ENCODE assay signal across 20 mouse cellular contexts in genomic region chr7:138472371-138472770, GRCm38 (mm10).
A peak's percentile ranks its signal among the peaks of the same experiment; 100 is the strongest.
DNase-seq lines count a peak whose midpoint lies in the region; ATAC-seq lines count a peak whose summit lies in the region.
"Had no signal": no experiment of that assay in that cellular context is flagged by ENCODE, and none has a peak within 500 bp of the region (broad histone marks: within the 10 kb centered on the region; RNA-seq: fewer than 3 reads in every experiment).

No protein-coding gene starts in this region.

- H3K9me3 ChIP-seq in heart, embryonic 10.5 days = no peaks in the 10 kb centered on the region
- H3K9me3 ChIP-seq in heart, embryonic 11.5 days (replicated peaks; ENCODE audit: control insufficient read depth, low read length) = no peaks in the 10 kb centered on the region
- no peaks in the 10 kb centered on the region for H3K9me3 ChIP-seq in midbrain, embryonic 11.5 days (ENCODE audit: control insufficient read depth, low read length)
- H3K9me3 ChIP-seq in midbrain, embryonic 10.5 days (replicated peaks) = no peaks in the 10 kb centered on the region
- H3K9me3 ChIP-seq: embryonic facial prominence, embryonic 13.5 days; embryonic facial prominence, embryonic 15.5 days; forebrain, embryonic 10.5 days; forebrain, embryonic 12.5 days had no signal

- no peak overlapping the region for H3K4me3 ChIP-seq in heart, embryonic 10.5 days
- no peak overlapping the region for H3K4me3 ChIP-seq in heart, embryonic 11.5 days (ENCODE audit: low read depth, low read length)
- H3K4me3 ChIP-seq in midbrain, embryonic 11.5 days (ENCODE audit: low read depth, low read length) = no peak overlapping the region
- H3K4me3 ChIP-seq in midbrain, embryonic 10.5 days = no peak overlapping the region
- H3K4me3 ChIP-seq: embryonic facial prominence, embryonic 13.5 days; embryonic facial prominence, embryonic 15.5 days; erythroblast, embryonic 14.5 days; forebrain, embryonic 10.5 days; forebrain, embryonic 12.5 days had no signal

- H3K4me1 ChIP-seq in heart, embryonic 10.5 days = peaks cover 7% of the 10 kb centered on the region; the same call in 1 of the 2 replicates
- H3K4me1 ChIP-seq in heart, embryonic 11.5 days (ENCODE audit: control insufficient read depth, insufficient read depth, low read length) = no peaks in the 10 kb centered on the region
- no peaks in the 10 kb centered on the region for H3K4me1 ChIP-seq in midbrain, embryonic 11.5 days (ENCODE audit: control insufficient read depth, insufficient read depth, low read length)
- H3K4me1 ChIP-seq in midbrain, embryonic 10.5 days = no peaks in the 10 kb centered on the region
- H3K4me1 ChIP-seq: embryonic facial prominence, embryonic 13.5 days; embryonic facial prominence, embryonic 15.5 days; forebrain, embryonic 10.5 days; forebrain, embryonic 12.5 days had no signal

- 83% methylated on average over 5 of the region's 5 CpGs for WGBS in heart, embryonic 10.5 days
- WGBS in heart, embryonic 11.5 days (ENCODE audit: insufficient replicate concordance) = 80% methylated on average over 5 of the region's 5 CpGs
- WGBS in midbrain, embryonic 11.5 days = 86% methylated on average over 5 of the region's 5 CpGs
- WGBS in midbrain, embryonic 10.5 days = 89% methylated on average over 5 of the region's 5 CpGs

- peak; percentile 55 for DNase-seq in heart, embryonic 10.5 days (ENCODE audit: low spot score)
- peak; percentile 51 for DNase-seq in kidney, adult 9 months
- no peak for DNase-seq in kidney, postnatal 10 days
- DNase-seq in midbrain, embryonic 11.5 days (ENCODE audit: low spot score, missing footprints) = peak; percentile 72
- no peak for DNase-seq in midbrain, embryonic 10.5 days (ENCODE audit: low spot score)
- DNase-seq: adrenal gland, adult 2 months; adrenal gland, postnatal 10 days; adrenal gland, postnatal 25 days; cerebellum, adult 11 months; cerebellum, adult 18-20 months; cerebellum, adult 8-10 months; cerebellum, adult 9-11 months; embryo, embryonic 11 days had no signal

- no peaks in the 10 kb centered on the region for H3K27me3 ChIP-seq in heart, embryonic 10.5 days (ENCODE audit: insufficient read depth, poor library complexity, severe bottlenecking)
- no peaks in the 10 kb centered on the region for H3K27me3 ChIP-seq in heart, embryonic 11.5 days (ENCODE audit: control insufficient read depth, insufficient read depth, low read length)
- no peaks in the 10 kb centered on the region for H3K27me3 ChIP-seq in midbrain, embryonic 11.5 days (ENCODE audit: control insufficient read depth, insufficient read depth, low read length)
- H3K27me3 ChIP-seq in midbrain, embryonic 10.5 days (ENCODE audit: low read depth, poor library complexity, severe bottlenecking) = no peaks in the 10 kb centered on the region
- H3K27me3 ChIP-seq: embryonic facial prominence, embryonic 13.5 days; embryonic facial prominence, embryonic 15.5 days; forebrain, embryonic 12.5 days had no signal

- no peak overlapping the region for H3K27ac ChIP-seq in heart, embryonic 10.5 days
- H3K27ac ChIP-seq in heart, embryonic 11.5 days (ENCODE audit: low read depth, low read length) = no peak overlapping the region
- H3K27ac ChIP-seq in midbrain, embryonic 11.5 days (ENCODE audit: low read depth, low read length) = no peak overlapping the region
- no peak overlapping the region for H3K27ac ChIP-seq in midbrain, embryonic 10.5 days (replicated peaks)
- H3K27ac ChIP-seq: embryonic facial prominence, embryonic 13.5 days; embryonic facial prominence, embryonic 15.5 days; forebrain, embryonic 10.5 days; forebrain, embryonic 12.5 days had no signal

- ATAC-seq in heart, embryonic 11.5 days (replicated peaks; ENCODE audit: insufficient number of reproducible peaks, low FRiP score, low TSS enrichment) = no peak
- ATAC-seq in midbrain, embryonic 11.5 days (ENCODE audit: low FRiP score) = no peak
- ATAC-seq: forebrain, embryonic 14.5 days had no signal

- no peaks in the 10 kb centered on the region for H3K36me3 ChIP-seq in heart, embryonic 10.5 days
- H3K36me3 ChIP-seq in heart, embryonic 11.5 days (ENCODE audit: control insufficient read depth, insufficient read depth, low read length) = no peaks in the 10 kb centered on the region
- no peaks in the 10 kb centered on the region for H3K36me3 ChIP-seq in midbrain, embryonic 11.5 days (ENCODE audit: control insufficient read depth, insufficient read depth, low read length)
- no peaks in the 10 kb centered on the region for H3K36me3 ChIP-seq in midbrain, embryonic 10.5 days
- H3K36me3 ChIP-seq: embryonic facial prominence, embryonic 13.5 days; embryonic facial prominence, embryonic 15.5 days; forebrain, embryonic 10.5 days; forebrain, embryonic 12.5 days had no signal

- no peak overlapping the region for H3K9ac ChIP-seq in heart, embryonic 11.5 days (ENCODE audit: low read depth, low read length)
- H3K9ac ChIP-seq in midbrain, embryonic 11.5 days (ENCODE audit: low read length) = no peak overlapping the region
- H3K9ac ChIP-seq: embryonic facial prominence, embryonic 13.5 days; embryonic facial prominence, embryonic 15.5 days; forebrain, embryonic 12.5 days had no signal

- H3K4me2 ChIP-seq in heart, embryonic 11.5 days = no peak overlapping the region
- no peak overlapping the region for H3K4me2 ChIP-seq in midbrain, embryonic 11.5 days
- H3K4me2 ChIP-seq: embryonic facial prominence, embryonic 13.5 days; embryonic facial prominence, embryonic 15.5 days; forebrain, embryonic 12.5 days had no signal

Comparison
In these comparisons a context has a peak if more than half of its experiments do, and no peak if none do; other contexts are left out.
1. DNase-seq: peak in heart, embryonic 10.5 days (single experiment), kidney, adult 9 months (single experiment) and midbrain, embryonic 11.5 days (single experiment); none in kidney, postnatal 10 days (single experiment) and midbrain, embryonic 10.5 days (single experiment).